Mouse (Mus musculus) liver, adult 2 months (tissue): ENCODE data around the gene Zic5.

Experiments
- CTCF ChIP-seq: fragments of 200-500 bp; IDR thresholded peaks from 2 replicates; pipeline ENCODE4 v1.5.1; 2011; ENCODE audit warnings: low read depth, low read length, control low read depth
- POLR2A ChIP-seq: fragments of 200-500 bp; IDR thresholded peaks from 2 replicates; pipeline ENCODE4 v1.6.1; 2011; ENCODE audit warnings: low read length, control low read depth; ENCODE audit not compliant: insufficient read depth; ENCODE audit errors: extremely low read depth

DNA sequence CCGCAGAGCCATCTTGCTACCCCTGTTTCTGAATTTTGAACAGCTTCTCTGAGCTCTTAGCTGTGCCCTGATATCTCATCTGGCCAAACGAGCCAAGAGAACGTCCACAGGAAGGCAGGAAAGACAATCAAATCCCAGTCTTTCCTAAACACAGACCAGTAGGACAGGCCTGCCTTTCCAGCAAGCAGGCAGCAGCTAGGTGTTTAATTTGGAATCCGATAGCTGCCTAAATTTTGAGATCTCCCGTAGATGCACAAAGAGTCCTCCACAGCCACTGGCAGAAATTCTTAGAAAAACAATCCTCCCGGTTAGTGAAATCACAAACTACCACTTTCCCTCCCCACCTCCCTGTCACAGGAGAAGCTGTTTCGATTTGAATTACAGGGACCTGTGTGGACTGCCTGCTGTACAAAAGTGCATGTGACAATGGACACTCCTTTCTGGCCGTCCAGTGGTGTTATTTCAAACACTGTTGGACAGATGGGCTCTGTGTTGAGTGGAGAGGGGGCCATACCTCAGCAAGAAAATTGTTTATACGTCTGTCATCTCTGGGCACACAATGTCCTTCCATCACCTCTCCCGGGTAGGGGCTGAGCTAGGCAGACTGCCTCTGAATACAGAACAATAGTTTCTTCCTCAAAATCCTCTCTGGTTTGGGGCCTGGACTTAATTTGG is 38.8 kb downstream of the Zic5 start:
- no peak for TF ChIP-seq CTCF
- no peak for TF ChIP-seq POLR2A
